Mouse (Mus musculus) lung, postnatal 0 days (tissue): ENCODE data around the gene Snx4.

Experiments used
- CTCF ChIP-seq: IDR thresholded peaks from 2 replicates; pipeline ENCODE4 v1.5.1; 2016; ENCODE audit warnings: antibody characterized with exemption, mild to moderate bottlenecking
- EP300 ChIP-seq: IDR thresholded peaks from 2 replicates; pipeline ENCODE4 v1.6.1; 2016; ENCODE audit warnings: antibody characterized with exemption, mild to moderate bottlenecking, control low read depth

- TF ChIP-seq CTCF = no peak
- TF ChIP-seq EP300 = no peak
These were observed 40.4 kb upstream of the Snx4 start for GRCm38 (mm10) chr16:33210812-33211211.
